Mouse (Mus musculus) liver, adult 2 months (tissue): ENCODE data around the gene Cyp3a41b. TPM values are rescaled to one million over a fixed set of nuclear protein-coding genes. Genes with fewer than 3 reads are reported as not detected.
A peak's percentile ranks its signal among the peaks of the same experiment; 100 is the strongest.
"Not testable (repeated sequence)": the region's sequence is repeated elsewhere in the genome, so short reads cannot be mapped to it uniquely, and the experiment has no call there.

Experiments
- DNase-seq: peaks from one replicate; pipeline ENCODE4 v3.0.0-alpha.2; 2011; ENCODE audit warnings: low read depth, low spot score; ENCODE audit errors: extremely low read depth
- H3K27ac ChIP-seq: fragments of 200-500 bp; replicated peaks from 2 replicates; pipeline ENCODE4 v1.5.1; 2012; ENCODE audit warnings: low read depth, mild to moderate bottlenecking, control low read depth, inconsistent platforms, low read length; ENCODE audit not compliant: insufficient read depth
- H3K27me3 ChIP-seq: fragments of 200-500 bp; 2 replicates; pipeline ENCODE4 v1.6.1; 2012; ENCODE audit warnings: mild to moderate bottlenecking, moderate library complexity, low read length, inconsistent platforms; ENCODE audit not compliant: control insufficient read depth, insufficient read depth
- H3K36me3 ChIP-seq: fragments of 200-500 bp; 2 replicates; pipeline ENCODE4 v1.6.1; 2012; ENCODE audit warnings: low read length, inconsistent platforms; ENCODE audit not compliant: control insufficient read depth, insufficient read depth
- H3K4me1 ChIP-seq: fragments of 200-500 bp; 2 replicates; pipeline ENCODE4 v1.6.1; 2011; ENCODE audit warnings: low read length; ENCODE audit not compliant: control insufficient read depth, insufficient read depth
- H3K4me3 ChIP-seq: fragments of 200-500 bp; 2 replicates; pipeline ENCODE4 v1.5.1; 2011; ENCODE audit warnings: low read depth, mild to moderate bottlenecking, control low read depth, low read length, moderate library complexity; ENCODE audit not compliant: insufficient read depth
- H3K79me2 ChIP-seq: fragments of 200-500 bp; 2 replicates; pipeline ENCODE4 v1.6.1; 2012; ENCODE audit warnings: inconsistent platforms, mild to moderate bottlenecking, low read length, moderate library complexity; ENCODE audit not compliant: control insufficient read depth, insufficient read depth
- H3K9ac ChIP-seq: fragments of 200-500 bp; 2 replicates; pipeline ENCODE4 v1.6.1; 2012; ENCODE audit warnings: low read depth, mild to moderate bottlenecking, control low read depth, inconsistent platforms, low read length
- WGBS: fragments of 180-500 bp; shearing (Covaris S2); methylation state at CpG from one replicate; pipeline ENCODE4 v1.1.7; 2018; 5-methylcytosine and 5-hydroxymethylcytosine counted together
- polyA plus RNA-seq: library from polyadenylated mRNA; depleted of rRNA; stranded (reverse); fragments of >200 nt; gene quantifications from 2 replicates; pipeline ENCODE4 v1.2.3, GENCODE M21; 2012; rRNA removed
- total RNA-seq: library from RNA; depleted of rRNA; stranded (reverse); fragments of >200 nt; gene quantifications from 2 replicates; pipeline ENCODE4 v1.2.3, GENCODE M21; 2014; rRNA removed

The Cyp3a41b gene
- total RNA-seq (0.07 and 72.6 TPM in 2 replicates), polyA plus RNA-seq (1.5 and 36.0 TPM in 2 replicates)

DNA sequence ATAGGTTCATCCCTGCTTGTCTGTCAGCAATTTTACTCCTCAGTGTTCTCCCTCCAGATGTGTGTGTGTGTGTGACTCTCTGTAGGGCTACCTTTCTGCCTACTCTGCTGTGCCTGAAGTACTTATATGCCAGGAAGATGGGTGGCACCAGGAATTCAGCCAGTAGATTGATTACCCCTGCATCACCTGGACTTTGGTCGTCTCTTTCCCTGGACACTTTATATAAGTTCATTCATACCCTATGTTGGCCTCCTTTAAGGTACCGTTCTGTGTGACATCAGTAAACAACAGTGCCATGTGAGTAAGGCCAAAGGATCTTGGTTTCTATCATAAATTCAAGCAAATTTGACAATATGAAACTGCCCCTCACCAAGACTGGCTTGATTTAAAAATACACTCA lies at the start of gene Cyp3a41b:
Cyp3a41b (minus strand) TSS at position 101 of the 400 bp plus-strand sequence.
- WGBS, result 50% methylated on average over 1 of the region's 2 CpGs
- not testable (repeated sequence) for H3K27ac ChIP-seq

GRCm38 (mm10) chr5:145632286-145632685 lies 47.8 kb upstream of the Cyp3a41b start:
- not testable (repeated sequence) for H3K4me1 ChIP-seq, H3K9ac ChIP-seq, H3K27ac ChIP-seq, H3K36me3 ChIP-seq, H3K79me2 ChIP-seq, H3K27me3 ChIP-seq, H3K4me3 ChIP-seq
- DNase-seq, result peak; percentile 60
- 47% methylated on average over 1 of the region's 1 CpGs for WGBS

More for the DNA sequence above, at the start of gene Cyp3a41b:
- not testable (repeated sequence) for H3K79me2 ChIP-seq, H3K4me1 ChIP-seq, H3K27me3 ChIP-seq, DNase-seq, H3K4me3 ChIP-seq, H3K36me3 ChIP-seq, H3K9ac ChIP-seq

DNA sequence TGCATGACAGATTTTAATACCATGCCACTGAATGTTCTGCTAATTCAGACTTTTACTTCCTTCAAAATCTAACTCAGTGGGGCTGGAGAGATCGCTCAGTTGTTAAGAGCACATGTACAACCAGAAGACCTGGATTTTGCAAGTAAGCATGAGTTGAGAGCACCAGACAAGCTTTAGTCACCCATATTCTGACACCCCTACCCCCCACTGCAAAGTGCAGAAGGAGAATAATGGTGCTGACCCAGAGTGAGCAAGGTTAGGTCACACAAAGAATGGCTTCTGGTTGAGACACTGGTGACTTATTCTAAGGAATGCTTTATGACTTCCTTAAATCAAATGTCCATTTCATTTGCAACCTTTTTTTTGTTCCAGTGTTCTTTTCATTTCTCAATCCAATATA lies 20.4 kb upstream of the Cyp3a41b start:
- H3K36me3 ChIP-seq, H3K9ac ChIP-seq, H3K4me1 ChIP-seq, H3K27ac ChIP-seq, H3K27me3 ChIP-seq, H3K4me3 ChIP-seq, DNase-seq, H3K79me2 ChIP-seq: not testable (repeated sequence)
- WGBS, result 89% methylated on average over 1 of the region's 1 CpGs

DNA sequence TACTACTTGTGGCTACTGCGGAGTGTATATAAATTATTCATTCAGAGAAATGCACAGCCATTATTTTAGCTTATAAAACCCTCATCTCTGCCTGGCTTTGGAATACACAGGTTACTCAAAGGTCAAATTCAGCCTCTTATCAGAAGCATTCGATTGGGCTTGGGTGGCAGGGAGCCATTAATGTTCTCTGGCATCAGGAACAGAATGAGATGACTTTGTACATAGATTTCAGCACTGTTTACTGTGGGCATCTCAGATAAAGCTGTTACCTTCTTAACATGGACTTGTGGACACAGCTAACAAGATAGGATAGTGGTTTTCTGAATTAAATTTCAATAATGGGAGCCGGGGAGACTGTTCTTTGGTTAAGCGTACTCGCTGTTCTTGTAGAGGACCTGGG lies 13.3 kb upstream of the Cyp3a41b start:
- not testable (repeated sequence) for H3K79me2 ChIP-seq, H3K36me3 ChIP-seq, H3K27me3 ChIP-seq, H3K9ac ChIP-seq, H3K27ac ChIP-seq, H3K4me3 ChIP-seq, H3K4me1 ChIP-seq
- WGBS, result 45% methylated on average over 5 of the region's 5 CpGs
- DNase-seq, result peak; percentile 69

- not testable (repeated sequence) for DNase-seq, H3K9ac ChIP-seq, H3K4me3 ChIP-seq, H3K27me3 ChIP-seq, H3K4me1 ChIP-seq, H3K79me2 ChIP-seq, H3K36me3 ChIP-seq, H3K27ac ChIP-seq
- 43% methylated on average over 1 of the region's 1 CpGs for WGBS
These were observed 7.2 kb downstream of the Cyp3a41b start for GRCm38 (mm10) chr5:145577321-145577720.

DNA sequence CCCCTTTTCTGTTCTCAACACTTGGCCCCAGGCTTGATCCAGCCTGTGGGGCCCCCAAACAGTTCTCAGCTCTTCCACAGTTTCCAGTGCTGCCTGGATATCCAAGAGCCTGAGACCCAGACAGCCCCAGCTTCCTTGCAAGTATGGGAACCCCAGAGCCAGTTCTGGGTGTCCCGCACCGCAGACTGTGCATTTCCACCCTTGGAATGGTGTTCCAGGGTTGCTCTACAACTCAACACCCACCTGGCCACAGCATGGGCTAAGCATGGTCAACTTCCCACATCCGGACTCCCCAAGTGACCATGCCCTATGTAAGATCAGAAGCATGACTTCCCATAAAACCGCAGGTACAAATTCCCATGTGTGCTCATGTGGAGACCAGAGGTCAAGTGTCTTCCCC lies 8.9 kb downstream of the Cyp3a41b start:
- H3K4me3 ChIP-seq, H3K27me3 ChIP-seq, DNase-seq, H3K27ac ChIP-seq, H3K36me3 ChIP-seq, H3K4me1 ChIP-seq, H3K79me2 ChIP-seq, H3K9ac ChIP-seq: not testable (repeated sequence)
- 91% methylated on average over 4 of the region's 4 CpGs for WGBS

DNA sequence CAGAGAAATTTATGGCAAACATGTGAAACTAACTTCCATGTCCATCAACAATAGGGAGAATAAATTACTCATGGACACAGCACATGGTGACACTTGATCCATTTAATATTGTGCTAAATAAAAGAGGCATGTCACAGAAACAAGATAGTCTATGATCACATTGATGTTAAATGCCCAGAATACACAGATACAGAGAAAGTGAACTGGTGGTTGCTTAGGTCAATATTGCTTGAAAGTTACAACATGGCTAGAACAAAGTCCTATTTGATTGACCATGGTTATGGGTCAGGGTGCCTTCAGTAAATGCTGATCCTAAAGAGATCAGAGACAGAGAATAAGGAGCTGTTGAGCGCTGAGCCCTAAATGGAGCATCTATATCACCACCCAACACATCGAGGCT lies 12.6 kb downstream of the Cyp3a41b start:
- not testable (repeated sequence) for DNase-seq, H3K36me3 ChIP-seq, H3K4me1 ChIP-seq, H3K79me2 ChIP-seq, H3K27ac ChIP-seq, H3K9ac ChIP-seq, H3K4me3 ChIP-seq, H3K27me3 ChIP-seq
- 38% methylated on average over 2 of the region's 2 CpGs for WGBS

Other genes starting within 250 kb of the Cyp3a41b start
- gene Cyp3a57, start 239.5 kb downstream of the Cyp3a41b start, total RNA-seq, result 0.18 TPM in 1 of 2 replicates, not detected in the other
- not detected in 2 replicates for gene Cyp3a57, start 239.5 kb downstream of the Cyp3a41b start, polyA plus RNA-seq
- gene Cyp3a16, start 115.0 kb downstream of the Cyp3a41b start, total RNA-seq, result 0.27 and 201 TPM in 2 replicates
- gene Cyp3a16, start 115.0 kb downstream of the Cyp3a41b start, polyA plus RNA-seq, result 1.0 and 33.3 TPM in 2 replicates
- gene Cyp3a41a, start 135.4 kb upstream of the Cyp3a41b start, total RNA-seq, result 7.7 and 1,953 TPM in 2 replicates
- gene Cyp3a41a, start 135.4 kb upstream of the Cyp3a41b start, polyA plus RNA-seq, result 114 and 560 TPM in 2 replicates
- gene Cyp3a44, start 221.1 kb upstream of the Cyp3a41b start, total RNA-seq, result 20.2 and 390 TPM in 2 replicates
- 16.2 and 32.2 TPM in 2 replicates for gene Cyp3a44, start 221.1 kb upstream of the Cyp3a41b start, polyA plus RNA-seq